Mouse (Mus musculus) cortical plate, adult 2 months (tissue): Measurements from ENCODE around the gene Nudt7.

Experiments used
- CTCF ChIP-seq: fragments of 200-500 bp; IDR thresholded peaks from 2 replicates; pipeline ENCODE4 v1.5.1; 2011; ENCODE audit warnings: mild to moderate bottlenecking, control low read depth, low read length; ENCODE audit not compliant: insufficient read depth; ENCODE audit errors: extremely low read depth
- POLR2A ChIP-seq: fragments of 200-500 bp; IDR thresholded peaks from 2 replicates; pipeline ENCODE4 v1.6.1; 2011; ENCODE audit warnings: mild to moderate bottlenecking, low read length, control low read depth; ENCODE audit not compliant: insufficient read depth; ENCODE audit errors: extremely low read depth

GRCm38 (mm10) chr8:114163871-114164270, 30.5 kb downstream of the Nudt7 start:
- TF ChIP-seq CTCF (no peak), POLR2A (no peak)
